Mouse (Mus musculus): ENCODE results near the gene Il4i1. TPM values are rescaled to one million over a fixed set of nuclear protein-coding genes. Genes with fewer than 3 reads are reported as not detected.

The Il4i1 gene
- polyA plus RNA-seq, 1 experiment: 1.2 TPM

GRCm38 (mm10) chr7:44852259-44853027, 36.3 kb downstream of the Il4i1 start:
- H3K4me3 ChIP-seq (ENCODE audit: insufficient read depth, low read length): no peak overlapping the region
- H3K4me1 ChIP-seq (ENCODE audit: control insufficient read depth, insufficient read depth, low read length): peaks cover 30% of the 10 kb centered on the region
- no peak for TF ChIP-seq CTCF (IDR thresholded peaks at IDR 0.05; ENCODE audit: low read depth, low read length)
- no peak overlapping the region for H3K27ac ChIP-seq (ENCODE audit: insufficient read depth, low read depth, low read length)

GRCm38 (mm10) chr7:44853065-44853464, 36.9 kb downstream of the Il4i1 start:
- TF ChIP-seq POLR2A (IDR thresholded peaks at IDR 0.05; ENCODE audit: borderline replicate concordance, low read depth, low read length) (no peak), CTCF (IDR thresholded peaks at IDR 0.05; ENCODE audit: low read depth, low read length) (no peak)
- H3K4me1 ChIP-seq (ENCODE audit: control insufficient read depth, insufficient read depth, low read length): peaks cover 30% of the 10 kb centered on the region
- no peak overlapping the region for H3K4me3 ChIP-seq (ENCODE audit: insufficient read depth, low read length)

DNA sequence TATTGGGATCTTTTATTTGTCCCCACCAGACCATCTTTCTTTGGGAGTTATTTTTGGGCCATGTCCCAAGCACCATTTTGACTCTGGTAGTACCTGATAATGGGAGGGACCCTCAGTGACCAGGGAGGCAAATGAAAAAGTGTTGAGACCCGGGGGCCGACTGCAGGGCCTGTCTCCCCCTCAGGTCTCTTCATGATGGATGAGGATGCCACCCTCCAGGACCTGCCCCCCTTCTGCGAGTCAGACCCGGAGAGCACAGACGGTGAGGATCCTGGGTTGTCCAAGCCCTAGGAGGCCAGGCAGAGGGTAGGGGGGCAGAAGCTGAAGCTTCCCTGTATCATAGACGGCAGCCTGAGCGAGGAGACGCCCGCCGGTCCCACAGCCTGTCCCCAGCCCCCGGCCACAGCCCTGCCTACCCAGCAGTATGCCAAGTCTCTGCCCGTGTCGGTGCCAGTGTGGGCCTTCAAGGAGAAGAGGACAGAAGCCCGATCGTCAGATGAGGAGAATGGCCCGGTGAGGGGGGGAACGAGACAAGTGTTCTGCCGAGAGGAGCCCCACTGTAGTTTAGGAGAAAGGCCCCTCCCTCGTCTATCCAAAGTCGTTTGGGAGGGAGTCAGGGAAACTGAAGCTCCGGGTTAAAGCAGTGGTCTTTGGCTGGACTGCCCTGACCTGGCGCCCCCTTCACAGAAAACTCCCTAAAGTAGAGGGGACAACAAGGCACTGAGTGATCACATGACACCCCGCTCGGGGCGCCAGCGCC, 37.6 kb downstream of the Il4i1 start:
- TF ChIP-seq POLR2A (IDR thresholded peaks at IDR 0.05; ENCODE audit: borderline replicate concordance, low read depth, low read length): no peak
- TF ChIP-seq CTCF (IDR thresholded peaks at IDR 0.05; ENCODE audit: low read depth, low read length): no peak; the same call in 1 of the 2 replicates
- peak overlapping the region; percentile 92 for H3K27ac ChIP-seq (ENCODE audit: insufficient read depth, low read depth, low read length)
- H3K4me1 ChIP-seq (ENCODE audit: control insufficient read depth, insufficient read depth, low read length): peaks cover 35% of the 10 kb centered on the region
- peak overlapping the region; percentile 57 for H3K4me3 ChIP-seq (ENCODE audit: insufficient read depth, low read length)

More at GRCm38 (mm10) chr7:44853065-44853464, 36.9 kb downstream of the Il4i1 start:
- H3K27ac ChIP-seq (ENCODE audit: insufficient read depth, low read depth, low read length): no peak overlapping the region

- H3K27ac ChIP-seq (ENCODE audit: insufficient read depth, low read depth, low read length): peak overlapping the region; percentile 92
- H3K4me3 ChIP-seq (ENCODE audit: insufficient read depth, low read length): peak overlapping the region; percentile 57
- H3K4me1 ChIP-seq (ENCODE audit: control insufficient read depth, insufficient read depth, low read length): peaks cover 35% of the 10 kb centered on the region
- TF ChIP-seq POLR2A (IDR thresholded peaks at IDR 0.05; ENCODE audit: borderline replicate concordance, low read depth, low read length) (no peak), CTCF (IDR thresholded peaks at IDR 0.05; ENCODE audit: low read depth, low read length) (no peak)
Observed at GRCm38 (mm10) chr7:44854356-44855031, 38.3 kb downstream of the Il4i1 start.

DNA sequence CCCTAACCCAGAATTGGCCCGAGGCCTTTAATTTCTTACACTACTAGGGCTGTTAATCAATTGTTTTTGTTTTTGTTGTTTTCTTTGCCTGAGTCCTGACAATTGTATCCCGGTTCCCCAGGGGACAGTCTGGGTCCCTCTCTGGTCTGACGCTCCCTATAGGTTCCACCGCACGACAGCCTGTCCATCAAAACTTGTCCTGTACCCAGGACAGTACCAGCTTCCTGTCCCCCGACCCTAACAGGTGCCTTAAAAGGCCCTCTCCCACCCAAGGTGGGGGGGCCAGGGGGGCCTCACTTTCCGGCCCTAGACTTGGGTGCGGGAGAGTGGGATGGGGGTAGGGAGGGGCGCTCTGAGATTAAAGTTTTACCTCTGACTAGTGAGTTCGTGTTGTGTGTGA, 38.8 kb downstream of the Il4i1 start:
- Histone ChIP-seq H3K4me3 (ENCODE audit: insufficient read depth, low read length) (peak overlapping the region; percentile 57), H3K27ac (ENCODE audit: insufficient read depth, low read depth, low read length) (peak overlapping the region; percentile 92), H3K4me1 (ENCODE audit: control insufficient read depth, insufficient read depth, low read length) (peaks cover 35% of the 10 kb centered on the region)
- TF ChIP-seq POLR2A (IDR thresholded peaks at IDR 0.05; ENCODE audit: borderline replicate concordance, low read depth, low read length): no peak
- 0 out of 2 replicates have a peak, but pooled peaks have one; percentile 17 for TF ChIP-seq CTCF (IDR thresholded peaks at IDR 0.05; ENCODE audit: low read depth, low read length)

DNA sequence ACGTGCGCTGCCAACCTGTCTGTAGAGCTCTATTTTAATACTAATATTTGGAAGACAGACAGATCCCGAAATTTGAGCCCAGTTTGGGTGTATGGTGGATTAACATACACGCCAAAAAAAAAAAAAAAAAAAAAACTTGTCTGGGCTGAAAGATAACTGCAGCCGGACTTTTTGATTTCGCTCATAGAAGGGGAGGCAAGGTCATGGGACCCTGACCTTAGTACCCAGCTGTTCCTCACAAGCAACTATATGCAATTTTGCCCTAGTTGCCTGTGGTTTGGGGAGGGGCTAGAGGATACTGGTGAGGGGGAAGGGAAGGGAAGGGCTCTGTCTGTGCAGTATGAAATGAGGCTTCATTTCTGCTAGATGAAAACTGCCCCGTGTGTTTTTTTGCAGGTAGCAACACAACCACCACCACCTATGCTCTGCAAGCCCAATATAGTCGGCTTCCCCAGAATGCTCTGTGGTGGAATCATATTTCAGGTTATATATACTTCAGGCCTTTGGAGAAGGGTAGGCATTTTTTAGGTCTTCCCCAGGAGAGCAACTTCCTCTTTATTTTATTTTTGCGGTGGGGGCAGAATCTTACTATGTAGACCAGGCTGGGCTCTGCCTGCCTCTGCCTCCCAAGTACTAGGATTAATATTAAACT, 40.2 kb downstream of the Il4i1 start:
- peak overlapping the region; percentile 96 for H3K4me3 ChIP-seq (ENCODE audit: insufficient read depth, low read length)
- H3K4me1 ChIP-seq (ENCODE audit: control insufficient read depth, insufficient read depth, low read length): peaks cover 32% of the 10 kb centered on the region

GRCm38 (mm10) chr7:44857042-44857552, 40.9 kb downstream of the Il4i1 start, which contains the start of gene Pnkp:
Gene Pnkp, plus strand, starts transcription at chr7:44857139.
- Histone ChIP-seq H3K4me3 (ENCODE audit: insufficient read depth, low read length) (peak within 1 kb of the TSS; percentile 96), H3K27ac (ENCODE audit: insufficient read depth, low read depth, low read length) (peak within 1 kb of the TSS; percentile 92), H3K4me1 (ENCODE audit: control insufficient read depth, insufficient read depth, low read length) (peaks cover 29% of the 10 kb centered on the region)
- TF ChIP-seq POLR2A (IDR thresholded peaks at IDR 0.05; ENCODE audit: borderline replicate concordance, low read depth, low read length): no peak
- TF ChIP-seq CTCF (IDR thresholded peaks at IDR 0.05; ENCODE audit: low read depth, low read length): no peak

More for the DNA sequence above, 40.2 kb downstream of the Il4i1 start:
- peak overlapping the region; percentile 92 for H3K27ac ChIP-seq (ENCODE audit: insufficient read depth, low read depth, low read length)
- no peak for TF ChIP-seq CTCF (IDR thresholded peaks at IDR 0.05; ENCODE audit: low read depth, low read length)
- TF ChIP-seq POLR2A (IDR thresholded peaks at IDR 0.05; ENCODE audit: borderline replicate concordance, low read depth, low read length): no peak

DNA sequence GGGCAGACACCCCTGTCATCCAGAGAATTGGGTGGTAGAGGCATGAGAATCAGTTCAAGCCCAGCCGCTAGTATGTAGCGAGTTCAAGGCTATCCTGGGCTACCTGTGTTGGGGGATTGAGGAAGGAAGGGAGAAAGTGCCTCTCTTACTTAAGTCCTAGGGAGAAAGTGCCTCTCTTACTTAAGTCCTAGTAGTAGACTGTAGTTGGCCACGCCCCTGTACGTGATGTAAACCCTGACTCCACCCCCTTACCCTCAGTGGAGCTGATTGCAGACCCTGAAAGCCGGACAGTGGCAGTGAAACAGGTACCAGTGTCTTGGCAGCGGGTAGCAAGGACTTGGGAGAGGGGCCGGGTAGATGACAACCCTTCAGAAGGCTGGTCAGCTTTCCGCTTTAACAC, 41.7 kb downstream of the Il4i1 start:
- no peak overlapping the region for H3K27ac ChIP-seq (ENCODE audit: insufficient read depth, low read depth, low read length)

GRCm38 (mm10) chr7:44859896-44860295, 43.7 kb downstream of the Il4i1 start:
- Histone ChIP-seq H3K4me3 (ENCODE audit: insufficient read depth, low read length) (no peak overlapping the region), H3K27ac (ENCODE audit: insufficient read depth, low read depth, low read length) (no peak overlapping the region), H3K4me1 (ENCODE audit: control insufficient read depth, insufficient read depth, low read length) (peaks cover 19% of the 10 kb centered on the region)
- no peak for TF ChIP-seq POLR2A (IDR thresholded peaks at IDR 0.05; ENCODE audit: borderline replicate concordance, low read depth, low read length)
- no peak for TF ChIP-seq CTCF (IDR thresholded peaks at IDR 0.05; ENCODE audit: low read depth, low read length)

More for the DNA sequence above, 41.7 kb downstream of the Il4i1 start:
- Histone ChIP-seq H3K4me1 (ENCODE audit: control insufficient read depth, insufficient read depth, low read length) (peaks cover 29% of the 10 kb centered on the region), H3K4me3 (ENCODE audit: insufficient read depth, low read length) (peak overlapping the region; percentile 96)
- TF ChIP-seq POLR2A (IDR thresholded peaks at IDR 0.05; ENCODE audit: borderline replicate concordance, low read depth, low read length) (no peak), CTCF (IDR thresholded peaks at IDR 0.05; ENCODE audit: low read depth, low read length) (no peak)
